Mouse (Mus musculus): Measurements from ENCODE around the gene Myt1l. TPM values are rescaled to one million over a fixed set of nuclear protein-coding genes. Genes with fewer than 3 reads are reported as not detected.
A peak's percentile ranks its signal among the peaks of the same experiment; 100 is the strongest.

Gene Myt1l
- total RNA-seq, 4 experiments from 2014 or later, result 0.06 TPM; not detected in 3

DNA sequence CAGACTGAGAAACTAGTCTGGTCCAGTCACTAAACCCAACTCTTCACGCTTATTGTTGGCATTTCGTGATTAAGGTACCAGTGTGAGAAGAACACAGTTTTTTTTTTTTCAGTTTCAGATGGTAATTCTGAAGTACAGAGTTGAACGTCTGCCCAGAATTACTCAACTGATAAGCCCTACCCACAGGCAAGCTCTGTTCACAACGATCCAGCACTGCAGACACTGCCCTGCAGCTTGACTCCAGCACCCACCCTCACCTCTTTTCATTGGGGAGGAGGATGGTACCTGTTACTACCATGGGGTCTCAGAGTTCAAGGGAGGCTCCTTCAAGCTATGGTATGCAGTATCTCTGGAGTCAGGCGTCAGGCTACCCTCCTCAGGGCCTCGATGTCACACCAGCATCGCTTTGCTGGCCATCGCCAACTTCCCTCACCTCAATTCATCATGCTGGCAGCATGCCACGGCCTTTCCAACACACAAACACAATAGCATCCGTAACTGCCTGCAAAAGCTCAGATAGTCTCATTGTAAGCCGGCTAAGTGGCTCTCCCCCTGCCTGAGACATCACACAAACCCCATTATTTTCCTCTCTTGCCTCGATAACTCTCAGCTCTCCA, 281.5 kb downstream of the Myt1l start:
- no peak for DNase-seq (ENCODE audit: low spot score)

DNA sequence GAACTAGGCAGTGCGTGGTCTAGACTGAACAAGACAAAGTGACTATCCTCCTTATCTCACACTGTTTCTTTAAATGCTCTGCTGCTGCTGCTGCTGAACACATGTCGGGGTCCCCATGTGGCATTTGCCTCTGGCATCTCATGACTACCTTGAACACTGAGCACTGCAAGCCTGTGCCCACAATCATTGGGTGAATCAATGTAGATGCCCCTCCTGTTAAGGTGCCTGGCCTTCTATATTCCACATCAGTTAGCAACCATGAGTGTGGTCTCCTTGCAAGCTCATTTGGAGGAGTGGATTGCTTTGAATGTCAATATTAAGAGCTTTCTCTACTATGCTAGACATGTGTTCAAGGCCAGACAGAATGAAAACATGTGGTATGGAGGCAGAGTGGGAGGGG, 287.3 kb downstream of the Myt1l start:
- DNase-seq (ENCODE audit: low spot score), result no peak

- DNase-seq (ENCODE audit: low spot score), result no peak
Observed at GRCm38 (mm10) chr12:29816130-29816529, 287.9 kb downstream of the Myt1l start.

DNA sequence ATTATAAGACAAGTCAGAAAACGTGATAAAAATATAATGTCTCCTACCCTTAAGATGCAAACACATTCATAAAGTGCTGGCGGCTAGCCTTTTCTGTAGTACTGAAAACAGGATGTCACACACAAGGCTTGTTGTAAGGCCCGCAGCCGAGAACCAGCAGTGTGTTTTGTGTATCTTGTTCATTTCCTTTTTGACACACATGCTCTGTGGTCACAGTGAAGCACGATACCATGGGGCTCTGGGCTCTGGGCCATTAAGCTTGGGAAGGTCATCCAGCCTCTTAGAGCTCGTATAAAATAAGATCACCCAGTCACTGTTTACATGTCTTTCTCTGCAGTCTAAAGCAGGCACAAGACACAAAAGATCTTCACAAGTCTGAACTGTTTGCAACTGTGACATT, 288.6 kb downstream of the Myt1l start:
- peak; percentile 31 for DNase-seq (ENCODE audit: low spot score)

DNA sequence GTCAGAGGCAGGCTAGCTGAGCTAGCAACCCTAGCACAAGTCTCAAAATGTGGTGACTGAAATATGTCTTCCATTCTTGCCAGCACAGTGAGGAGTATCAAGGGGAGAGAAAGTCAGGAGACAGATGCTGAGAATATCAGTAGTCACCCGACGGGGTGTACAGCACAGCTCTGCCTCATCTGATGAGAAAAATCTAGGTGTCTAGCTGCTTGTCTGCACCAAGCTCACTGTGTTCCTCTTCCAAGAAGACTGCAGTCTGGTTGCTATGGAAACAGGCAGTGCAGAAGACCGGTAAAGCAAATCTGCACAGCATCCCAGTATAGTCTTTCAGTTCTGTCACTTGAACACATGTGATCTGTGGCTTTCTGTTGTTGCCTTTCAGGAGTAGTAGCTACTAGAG, 294.0 kb downstream of the Myt1l start:
- no peak for DNase-seq (ENCODE audit: low spot score)

DNA sequence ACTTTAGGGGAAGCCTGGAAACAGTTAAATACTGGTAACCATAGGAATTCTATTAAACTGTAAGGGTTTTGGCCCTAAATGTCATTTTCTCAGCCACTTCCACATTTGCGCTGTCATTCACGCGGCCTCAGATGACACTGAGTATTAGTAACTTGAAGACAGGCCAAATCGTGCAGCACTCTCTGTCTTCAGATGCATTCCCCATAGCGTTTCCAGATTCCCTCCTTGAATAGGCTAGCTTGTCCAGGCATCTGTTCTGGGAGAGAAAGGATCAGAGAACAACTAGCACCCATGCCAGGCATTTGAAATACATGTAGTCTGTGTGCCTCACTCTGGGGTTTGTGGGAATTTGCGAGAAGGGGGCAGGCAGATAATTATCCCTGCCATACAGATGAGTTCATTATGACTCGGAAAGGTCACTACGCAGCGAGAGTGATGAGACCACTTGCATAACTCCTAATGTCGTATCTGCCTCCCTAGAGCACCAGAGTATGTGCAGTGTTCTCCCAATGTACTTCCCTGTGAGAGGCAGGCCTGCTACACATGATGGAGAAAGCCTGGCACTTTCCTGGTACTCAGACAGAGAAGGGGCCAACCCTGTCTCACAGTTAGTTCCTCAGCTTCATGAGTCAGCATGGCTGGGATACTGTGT, 295.7 kb downstream of the Myt1l start:
- DNase-seq (ENCODE audit: low spot score), result no peak

DNA sequence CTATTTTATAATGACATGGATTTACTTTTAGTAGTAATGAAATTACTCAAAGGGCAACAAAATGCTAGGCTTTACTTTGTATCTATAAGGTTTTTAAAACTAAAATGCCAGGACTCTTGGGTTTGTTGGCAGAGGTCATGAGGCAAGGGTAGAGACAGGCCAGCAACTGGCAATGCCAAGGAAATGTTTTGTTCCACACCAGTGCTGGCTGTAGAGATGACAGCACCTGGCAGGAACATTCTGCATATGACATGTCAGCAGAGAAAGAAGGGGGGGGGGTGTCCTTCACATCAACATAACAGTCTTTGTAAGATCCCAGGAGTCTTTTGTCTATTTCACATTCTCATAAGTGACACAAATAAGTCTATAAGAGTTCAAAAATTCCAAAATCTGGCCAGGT, 302.4 kb downstream of the Myt1l start:
- no peak for DNase-seq (ENCODE audit: low spot score)

DNA sequence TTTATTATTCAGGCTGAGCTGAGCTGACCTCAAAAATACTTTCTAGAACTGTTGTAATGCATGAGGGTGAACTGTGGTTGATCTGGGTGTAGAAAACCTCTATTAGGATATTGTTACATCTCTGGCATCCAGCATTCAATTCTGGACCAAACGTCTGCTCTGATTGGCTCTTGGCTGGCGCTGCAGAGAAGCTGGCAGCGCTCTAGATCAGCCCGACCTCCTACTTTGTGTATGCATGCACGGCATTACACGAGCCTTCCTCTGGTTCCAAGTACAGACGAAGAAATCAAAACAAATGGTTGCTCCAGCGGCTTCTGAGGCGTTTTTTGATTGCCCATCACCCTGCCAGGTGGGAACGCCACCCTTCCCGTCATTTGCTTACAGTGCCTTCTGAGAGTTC, 303.2 kb downstream of the Myt1l start:
- no peak for DNase-seq (ENCODE audit: low spot score)

GRCm38 (mm10) chr12:29837301-29837791, 309.2 kb downstream of the Myt1l start:
- DNase-seq (ENCODE audit: low spot score), result no peak

DNA sequence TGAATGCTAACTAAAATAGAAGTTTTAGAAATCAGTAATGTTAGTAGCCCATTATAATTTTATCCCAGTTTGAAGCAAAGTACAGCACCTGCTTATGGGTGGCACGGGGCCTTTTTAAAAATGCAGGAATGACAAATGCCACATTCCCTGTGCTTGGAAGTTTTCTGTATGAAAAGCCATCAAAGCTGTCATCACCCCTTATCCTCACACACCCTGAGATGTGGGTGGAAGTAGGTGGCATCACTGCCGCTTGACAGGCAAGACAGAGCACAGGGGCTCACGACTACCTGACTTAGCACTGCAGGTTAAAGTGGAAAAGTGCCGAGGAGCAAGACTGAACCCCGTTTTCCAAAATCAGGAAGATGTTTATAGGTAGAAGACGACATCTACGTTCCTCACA, 310.2 kb downstream of the Myt1l start:
- no peak for DNase-seq (ENCODE audit: low spot score)

DNA sequence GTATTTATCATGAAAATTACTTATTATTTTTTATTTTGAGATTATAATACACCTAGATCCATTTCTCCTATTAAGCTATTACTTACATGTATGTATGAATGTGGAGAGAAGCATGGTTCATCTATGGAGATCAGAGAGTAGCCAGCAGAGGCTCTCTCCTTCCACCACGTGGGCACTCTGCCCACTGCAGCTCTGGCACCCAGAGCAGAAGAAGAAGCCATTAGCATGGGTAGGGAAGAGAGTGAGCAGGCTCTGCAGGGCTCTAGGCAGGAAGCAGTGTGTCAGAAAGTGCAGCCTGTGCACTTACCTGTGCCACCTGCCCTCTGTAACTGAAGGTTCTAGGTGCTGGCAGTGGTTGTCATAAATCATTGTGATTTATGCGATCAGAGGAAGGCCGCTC, 321.8 kb downstream of the Myt1l start:
- no peak for DNase-seq (ENCODE audit: low spot score)

- DNase-seq (ENCODE audit: low spot score), result no peak
Observed at GRCm38 (mm10) chr12:29854151-29854585, 326.0 kb downstream of the Myt1l start.

DNA sequence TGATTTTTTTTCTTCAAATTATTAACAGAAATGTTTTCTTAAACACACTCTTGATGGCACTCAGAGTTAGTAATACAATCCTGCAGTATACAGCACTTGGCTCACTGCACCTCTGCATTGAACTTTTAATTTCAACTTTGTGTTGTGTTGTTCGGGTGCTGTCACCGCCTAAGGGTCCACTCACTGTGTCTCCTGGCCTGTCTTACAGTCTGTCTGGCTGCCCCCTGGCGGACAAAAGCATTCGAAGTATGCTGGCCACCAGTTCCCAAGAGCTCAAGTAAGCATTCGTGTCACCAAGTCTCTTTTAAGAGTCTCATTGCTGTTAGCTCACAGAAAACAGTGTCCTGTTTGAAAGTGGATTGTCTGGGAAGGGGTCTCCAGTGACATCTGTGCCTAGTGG, 326.8 kb downstream of the Myt1l start:
- peak; percentile 21 for DNase-seq (ENCODE audit: low spot score)

- DNase-seq (ENCODE audit: low spot score), result no peak
Observed at GRCm38 (mm10) chr12:29860986-29861385, 332.8 kb downstream of the Myt1l start.

- DNase-seq (ENCODE audit: low spot score), result no peak
Observed at GRCm38 (mm10) chr12:29868295-29868694, 340.1 kb downstream of the Myt1l start.

GRCm38 (mm10) chr12:29868781-29869180, 340.6 kb downstream of the Myt1l start:
- no peak for DNase-seq (ENCODE audit: low spot score)

- no peak for DNase-seq (ENCODE audit: low spot score)
Observed at GRCm38 (mm10) chr12:29872156-29872815, 344.1 kb downstream of the Myt1l start.

DNA sequence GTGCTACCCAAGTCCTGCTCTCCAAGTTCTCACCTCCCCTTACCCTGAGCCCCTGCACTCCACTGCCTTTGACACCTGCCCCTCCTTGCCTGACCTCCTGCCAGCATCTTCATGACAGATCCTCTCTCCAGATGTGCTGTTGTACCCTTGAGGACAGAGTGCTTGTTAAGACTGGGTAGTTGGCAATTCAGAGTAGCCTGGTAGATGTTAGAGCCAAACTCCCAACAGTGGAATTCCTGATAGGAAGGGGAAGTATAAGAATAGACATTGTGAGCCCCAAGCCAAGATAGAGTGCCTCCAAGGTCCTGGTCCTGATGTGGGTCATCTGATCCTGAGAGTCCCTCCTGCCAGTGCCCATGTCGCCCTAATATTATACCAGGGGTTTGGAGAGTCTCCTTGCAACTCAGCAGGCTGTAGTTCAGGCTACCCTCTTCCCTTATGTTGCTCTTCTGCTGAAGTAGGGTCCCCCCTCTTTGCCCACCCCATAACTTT, 345.1 kb downstream of the Myt1l start:
- DNase-seq (ENCODE audit: low spot score), result peak; percentile 24

- DNase-seq (ENCODE audit: low spot score), result no peak
Observed at GRCm38 (mm10) chr12:29877977-29878376, 349.8 kb downstream of the Myt1l start.

DNA sequence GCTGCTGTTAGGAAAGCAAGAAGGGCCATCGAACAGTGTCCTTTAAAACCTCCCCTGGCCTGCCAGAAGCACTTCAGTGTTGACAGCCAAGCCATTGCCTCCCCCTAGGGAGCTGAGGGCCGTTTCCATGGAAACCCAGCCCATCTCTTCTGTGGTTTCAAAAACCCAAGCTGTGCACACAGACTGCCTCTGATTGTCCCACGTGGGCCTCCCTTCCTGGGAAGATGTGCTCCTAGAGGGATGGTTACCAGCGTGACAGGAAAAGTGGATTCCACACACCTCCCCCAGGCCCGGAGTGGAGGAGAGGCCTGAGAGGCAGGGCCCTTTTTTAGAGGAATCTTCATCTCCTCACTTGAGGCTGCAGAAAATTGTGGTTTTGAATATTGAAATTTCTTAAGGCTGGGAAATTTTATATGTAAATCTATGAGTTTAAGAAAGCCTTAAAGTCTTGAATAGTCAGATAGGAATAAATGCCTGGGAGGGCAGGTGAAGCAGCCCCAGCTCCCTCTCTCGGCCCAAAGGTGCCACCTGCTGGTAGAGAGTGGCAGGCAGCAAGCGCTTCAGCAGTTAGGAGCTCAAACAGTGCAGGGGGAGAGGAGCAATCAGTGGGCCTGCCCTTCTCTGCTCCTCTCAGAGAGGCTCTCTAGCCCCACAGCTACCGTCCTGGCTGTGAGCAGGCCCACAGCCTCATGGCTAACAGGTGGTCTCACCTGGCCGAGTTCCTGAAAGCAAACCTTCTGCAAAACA, 354.9 kb downstream of the Myt1l start:
- peak; percentile 48 for DNase-seq (ENCODE audit: low spot score)

GRCm38 (mm10) chr12:29884376-29884775, 356.2 kb downstream of the Myt1l start:
- DNase-seq (ENCODE audit: low spot score), result no peak

GRCm38 (mm10) chr12:29894669-29895068, 366.5 kb downstream of the Myt1l start:
- peak; percentile 21 for DNase-seq (ENCODE audit: low spot score)

Measured in heart, adult 8-10 months (tissue).